Mouse (Mus musculus) thymus, adult 2 months (tissue): ENCODE data around the gene Dlx4.

Source experiments
- CTCF ChIP-seq: fragments of 200-500 bp; IDR thresholded peaks from 2 replicates; pipeline ENCODE4 v1.5.1; 2012; ENCODE audit warnings: mild to moderate bottlenecking, control low read depth, low read length, moderate library complexity, borderline replicate concordance; ENCODE audit not compliant: control insufficient read depth, poor library complexity, insufficient read depth; ENCODE audit errors: extremely low read depth
- POLR2A ChIP-seq: fragments of 200-500 bp; IDR thresholded peaks from 2 replicates; pipeline ENCODE4 v1.6.1; 2012; ENCODE audit warnings: mild to moderate bottlenecking, low read length, control low read depth, moderate library complexity; ENCODE audit not compliant: control insufficient read depth, poor library complexity, insufficient read depth; ENCODE audit errors: extremely low read depth

- TF ChIP-seq CTCF (no peak), POLR2A (no peak)
Observed at GRCm38 (mm10) chr11:95101071-95101788, 44.8 kb downstream of the Dlx4 start.
